Mouse (Mus musculus) testis, postnatal 14 days (tissue): Measurements from ENCODE around the gene Pnpla1.

Experiments
- DNase-seq: peaks from one replicate; pipeline ENCODE4 v3.0.0; 2021; ENCODE audit warnings: low spot score

The Pnpla1 gene

DNA sequence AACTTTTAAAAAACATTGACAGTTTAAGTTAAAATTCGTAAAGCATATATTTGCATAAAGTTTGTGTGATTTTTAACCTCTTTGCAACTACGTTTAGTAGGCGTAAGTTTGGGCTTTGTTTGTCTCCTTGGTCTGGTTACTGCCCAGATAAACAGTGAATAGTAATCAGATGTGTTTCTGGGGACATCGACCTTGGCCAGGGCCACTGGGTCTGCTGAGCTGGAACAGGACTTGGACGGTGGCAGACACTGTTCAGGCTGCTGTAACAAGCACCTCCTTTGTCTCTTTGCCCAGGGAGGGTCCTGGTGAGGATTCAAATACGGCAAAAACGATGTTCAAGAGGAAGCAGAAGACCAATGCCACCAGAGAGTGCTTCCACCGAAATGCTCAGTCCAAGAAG is 27.0 kb downstream of the Pnpla1 start:
- DNase-seq, result no peak

DNA sequence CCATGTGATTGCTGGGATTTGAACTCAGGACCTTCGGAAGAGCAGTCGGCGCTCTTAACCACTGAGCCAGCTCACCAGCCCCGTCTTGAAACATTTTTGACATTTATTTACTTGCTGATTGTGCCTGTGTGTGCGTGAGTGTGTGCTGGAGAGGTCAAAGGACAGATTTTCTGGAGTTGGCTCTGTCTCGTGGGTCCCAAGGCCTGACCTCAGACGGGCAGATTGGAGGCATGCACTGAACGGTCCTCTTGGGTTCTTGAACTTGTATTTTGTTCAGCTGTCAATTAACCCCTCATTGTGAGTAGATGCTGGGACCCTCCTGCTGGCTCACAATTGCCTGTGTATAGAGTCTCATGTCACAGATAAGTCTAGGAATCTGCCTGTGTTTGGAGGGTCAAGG is 28.1 kb downstream of the Pnpla1 start:
- no peak for DNase-seq

DNA sequence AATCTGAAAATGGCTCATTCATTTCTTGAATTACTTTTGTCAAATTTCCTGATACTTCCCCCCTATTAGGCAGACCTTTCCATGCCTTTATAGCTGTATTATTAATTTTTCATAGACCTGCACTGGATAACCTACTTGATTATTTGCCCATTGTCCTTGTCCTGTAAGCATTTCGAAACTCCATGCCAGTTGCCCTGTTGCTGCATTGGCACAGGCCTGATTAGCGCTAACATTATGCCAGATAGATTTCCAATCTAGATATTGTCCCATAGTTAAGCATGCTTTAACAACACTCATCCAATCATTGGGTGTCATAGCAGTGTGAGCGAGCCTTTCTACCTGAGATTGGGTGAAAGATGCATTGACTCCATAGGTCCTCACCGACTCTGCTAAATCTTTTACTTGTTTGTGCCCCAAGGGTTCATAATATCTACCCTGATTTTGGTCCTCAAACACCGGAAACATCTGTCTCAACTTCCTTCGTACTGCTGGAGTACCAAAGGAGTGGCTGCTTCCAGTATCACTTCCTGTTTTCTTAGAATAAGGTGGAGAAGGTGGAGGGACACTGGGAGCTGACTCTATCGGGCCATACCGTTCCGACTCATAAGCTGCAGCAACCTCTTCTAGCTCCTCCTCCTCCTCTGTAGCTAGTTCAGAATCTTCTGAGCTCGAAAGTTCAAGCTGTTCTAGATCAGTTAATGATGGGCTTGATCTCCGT is 36.0 kb downstream of the Pnpla1 start:
- no peak for DNase-seq

DNA sequence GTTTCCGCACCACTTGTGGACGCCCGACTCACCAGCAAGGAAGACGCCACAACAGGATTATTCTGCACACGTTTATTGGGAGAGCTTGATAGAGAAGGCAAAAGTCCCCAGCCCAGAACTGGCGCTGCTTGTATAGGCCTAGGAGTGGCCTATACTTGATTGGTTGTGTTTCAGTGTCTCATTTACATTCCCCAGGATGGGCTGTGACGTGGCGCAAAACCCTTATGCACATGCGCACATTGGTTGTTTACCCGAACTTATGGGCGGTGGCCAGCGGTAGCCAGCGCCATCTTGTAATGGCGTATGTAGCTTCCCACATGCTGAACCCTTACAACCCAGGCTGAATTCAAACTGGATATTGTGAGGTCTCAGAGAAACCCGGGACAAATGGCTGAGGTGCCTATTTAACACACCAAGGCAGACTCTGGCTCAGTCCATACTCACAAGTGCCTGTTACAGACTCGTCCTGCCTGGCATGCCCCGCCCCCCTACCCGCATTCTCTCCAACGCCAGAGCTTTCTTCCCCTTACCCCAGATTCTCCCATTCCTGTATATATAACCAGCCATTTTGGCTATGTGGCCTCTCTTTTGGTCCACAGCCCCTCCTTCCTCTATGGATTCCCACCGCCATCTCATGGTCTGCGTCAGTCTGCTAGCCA is 37.1 kb downstream of the Pnpla1 start:
- no peak for DNase-seq

DNA sequence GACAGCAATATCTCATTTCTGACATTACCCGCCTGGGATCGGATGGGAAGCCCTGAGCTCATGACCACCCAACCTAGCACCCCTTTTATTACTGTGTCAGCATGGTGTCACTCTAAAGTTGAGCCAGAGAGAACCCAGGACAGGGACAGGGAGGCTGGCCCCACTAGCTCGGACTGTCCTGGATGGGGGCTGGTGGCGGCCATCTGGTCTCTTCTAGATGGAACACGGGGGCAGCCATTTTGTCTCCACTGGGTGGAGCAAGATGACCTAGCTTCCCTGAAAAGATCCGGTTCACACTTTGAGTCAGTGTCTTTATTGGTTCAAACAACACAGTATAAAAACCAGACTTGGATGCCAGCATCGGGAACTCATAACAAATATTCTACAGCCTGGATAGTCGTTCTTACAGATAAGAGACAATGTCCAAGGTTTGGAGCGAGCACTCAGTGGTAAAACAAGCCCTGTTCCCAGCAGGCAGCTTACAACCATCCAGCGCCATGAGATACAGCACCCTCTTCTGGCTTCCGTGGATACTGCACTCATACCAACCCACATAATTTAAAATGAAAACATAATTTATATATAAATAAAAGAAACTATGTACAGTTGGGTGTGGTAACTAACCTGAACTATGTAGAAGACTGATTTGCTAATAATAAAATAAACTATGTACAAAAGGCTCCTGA is 38.0 kb downstream of the Pnpla1 start:
- no peak for DNase-seq

DNA sequence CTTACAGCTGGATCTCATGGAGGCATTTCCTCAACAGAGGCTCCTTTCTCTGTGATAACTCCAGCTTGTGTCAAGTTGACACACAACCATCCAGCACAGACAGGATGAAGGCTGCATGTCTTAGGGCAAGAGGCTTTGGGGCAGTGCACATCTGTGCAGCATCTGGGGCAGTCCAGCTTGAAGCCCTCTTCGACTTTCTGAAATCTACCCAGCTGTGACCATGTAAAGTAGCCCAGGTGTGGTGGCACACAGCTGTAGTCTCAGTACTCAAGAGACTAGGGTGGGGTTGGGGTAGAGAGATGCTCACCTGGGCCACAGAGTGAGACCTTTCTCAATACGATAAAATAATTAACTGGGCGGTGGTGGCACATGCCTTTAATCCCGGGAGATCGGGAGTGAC is 39.6 kb downstream of the Pnpla1 start:
- DNase-seq, result no peak

DNA sequence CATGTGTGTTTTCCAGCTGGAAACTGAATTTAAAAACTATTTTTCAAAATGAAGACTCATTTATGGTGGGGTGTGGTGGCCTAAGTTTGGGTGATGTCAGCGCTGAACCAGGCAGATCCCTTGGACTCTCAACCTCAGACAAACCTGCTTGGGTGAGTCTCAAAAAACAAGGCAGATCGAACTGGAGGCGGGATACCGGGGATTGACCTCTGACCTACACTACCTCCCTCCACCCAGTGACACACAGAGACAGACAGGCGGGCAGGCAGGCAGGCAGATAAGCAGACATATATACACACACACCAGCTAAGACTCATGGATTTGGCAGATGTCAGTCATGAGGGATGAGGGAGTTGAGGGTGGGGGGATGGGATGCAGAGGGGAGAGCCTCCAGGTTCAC is 40.0 kb downstream of the Pnpla1 start:
- no peak for DNase-seq

DNA sequence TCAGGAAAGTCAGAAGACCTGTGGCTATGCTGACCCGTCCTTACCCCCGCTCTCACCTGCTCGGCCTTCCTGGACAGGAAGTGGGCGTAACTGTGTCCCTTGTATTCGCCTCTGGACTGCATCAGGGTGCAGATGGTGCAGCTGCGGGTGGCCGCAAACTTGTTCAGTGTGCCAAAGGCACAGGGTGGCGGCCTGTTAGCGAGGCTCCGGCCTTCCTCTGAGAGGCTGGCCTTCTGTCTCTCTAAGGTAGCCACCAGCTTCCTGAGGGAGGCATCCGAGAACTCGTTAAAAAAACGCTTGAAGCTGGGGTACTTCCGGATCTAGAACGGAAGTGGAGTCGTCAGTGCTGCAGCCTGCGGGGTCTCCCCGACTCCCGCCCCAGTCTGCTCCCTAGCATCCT is 41.2 kb downstream of the Pnpla1 start:
- DNase-seq, result no peak

DNA sequence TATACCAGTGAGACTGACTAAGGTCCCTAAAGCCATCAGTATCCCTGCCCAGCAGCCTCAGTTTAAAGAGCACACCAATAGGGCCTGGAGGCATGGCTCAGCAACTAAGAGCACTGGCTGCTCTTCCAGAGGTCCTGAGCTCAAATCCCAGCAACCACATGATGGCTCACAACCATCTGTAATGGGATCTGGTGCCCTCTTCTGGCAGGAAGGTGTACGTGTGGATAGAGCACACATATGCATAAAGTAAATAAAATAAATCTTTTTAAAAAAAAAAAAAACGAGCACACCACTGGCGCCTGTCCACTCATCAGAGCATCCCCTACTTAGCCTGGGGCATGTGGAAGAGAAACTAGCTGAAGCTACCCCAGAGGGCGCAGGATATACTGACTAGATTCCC is 43.3 kb downstream of the Pnpla1 start:
- DNase-seq, result no peak

DNA sequence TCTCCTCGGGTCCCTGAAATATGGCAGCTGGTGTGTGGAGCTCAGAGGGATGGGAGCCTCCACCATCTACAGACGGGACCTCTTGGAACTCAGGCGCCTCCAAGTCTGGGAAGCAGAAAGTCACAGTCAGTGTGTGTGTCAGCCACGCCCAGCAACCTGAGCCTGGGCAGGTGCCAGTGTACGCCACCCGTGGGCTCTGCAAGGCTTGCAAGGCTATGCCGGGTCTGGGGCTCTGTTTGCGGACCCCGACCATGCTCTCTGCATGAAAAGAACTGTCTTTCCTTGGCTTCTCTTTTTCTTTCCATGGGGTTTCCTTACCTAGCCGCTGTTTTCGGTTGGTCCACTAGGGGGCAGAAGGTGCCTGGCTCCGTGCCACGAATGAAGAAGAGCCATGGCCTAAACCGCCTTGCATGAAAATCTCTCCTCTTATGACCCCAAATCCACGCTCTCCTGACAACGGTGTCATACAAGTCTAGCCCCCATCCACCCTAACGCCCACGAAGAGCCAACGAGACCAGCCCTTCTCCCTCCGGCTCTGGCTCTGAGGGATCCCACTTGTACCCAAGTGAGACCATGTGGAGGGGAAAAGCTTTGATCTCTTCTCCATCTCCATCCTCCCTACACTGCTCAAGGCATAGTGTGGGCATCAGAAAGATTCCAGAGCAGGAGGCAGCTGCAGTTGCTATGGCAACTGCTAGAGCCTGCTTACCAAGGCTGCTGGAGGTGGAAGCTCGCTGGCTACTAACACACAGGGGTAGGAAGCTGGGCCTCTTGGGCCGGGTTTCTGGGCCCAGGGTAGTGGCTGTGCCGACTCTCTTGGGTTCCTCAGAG is 46.5 kb downstream of the Pnpla1 start:
- DNase-seq, result peak; percentile 50

DNA sequence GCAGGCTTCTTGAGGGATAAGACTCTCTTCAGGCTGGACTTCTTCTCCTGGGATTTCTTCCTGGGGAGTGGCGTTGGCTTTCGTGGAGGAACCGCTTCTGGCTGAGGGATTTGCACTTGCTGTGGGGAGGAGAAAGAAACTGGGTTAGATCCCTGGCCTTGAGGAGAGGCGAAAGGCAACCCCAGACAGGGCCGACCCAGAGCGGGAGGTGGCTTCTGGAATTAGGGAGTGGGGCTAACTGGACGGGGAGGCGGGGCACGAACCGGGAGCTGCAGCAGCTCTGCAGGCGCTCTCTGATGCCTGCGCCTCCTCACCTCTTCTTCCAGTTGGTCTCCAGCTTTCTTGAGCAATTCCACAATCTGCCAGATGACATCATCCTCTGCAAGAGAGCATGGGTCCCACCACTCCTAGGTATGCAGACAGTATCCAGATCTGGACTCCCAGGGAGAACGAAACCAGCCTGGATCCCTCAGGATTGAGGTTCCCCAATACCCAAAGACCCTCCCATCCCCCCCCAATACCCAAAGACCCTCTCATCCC is 47.2 kb downstream of the Pnpla1 start:
- no peak for DNase-seq

DNA sequence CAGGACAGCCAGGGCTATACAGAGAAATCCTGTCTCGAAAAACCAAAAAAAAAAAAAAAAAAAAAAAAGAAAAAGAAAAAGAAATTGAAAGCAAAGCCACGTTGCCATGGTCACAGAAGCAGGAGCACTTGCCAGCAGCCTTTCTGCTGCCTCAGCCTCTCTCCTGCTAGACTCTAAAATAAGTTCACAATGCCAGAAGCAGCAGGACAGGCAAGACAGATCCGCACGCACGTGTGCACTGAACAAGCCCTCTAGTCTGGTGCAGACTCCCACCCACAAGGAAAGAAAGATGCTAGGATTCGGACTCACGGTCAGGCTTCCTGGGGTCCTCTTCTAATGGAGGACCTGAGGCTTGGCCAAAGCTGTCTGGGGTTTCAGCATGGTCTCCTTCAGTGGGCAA is 49.7 kb downstream of the Pnpla1 start:
- no peak for DNase-seq

DNA sequence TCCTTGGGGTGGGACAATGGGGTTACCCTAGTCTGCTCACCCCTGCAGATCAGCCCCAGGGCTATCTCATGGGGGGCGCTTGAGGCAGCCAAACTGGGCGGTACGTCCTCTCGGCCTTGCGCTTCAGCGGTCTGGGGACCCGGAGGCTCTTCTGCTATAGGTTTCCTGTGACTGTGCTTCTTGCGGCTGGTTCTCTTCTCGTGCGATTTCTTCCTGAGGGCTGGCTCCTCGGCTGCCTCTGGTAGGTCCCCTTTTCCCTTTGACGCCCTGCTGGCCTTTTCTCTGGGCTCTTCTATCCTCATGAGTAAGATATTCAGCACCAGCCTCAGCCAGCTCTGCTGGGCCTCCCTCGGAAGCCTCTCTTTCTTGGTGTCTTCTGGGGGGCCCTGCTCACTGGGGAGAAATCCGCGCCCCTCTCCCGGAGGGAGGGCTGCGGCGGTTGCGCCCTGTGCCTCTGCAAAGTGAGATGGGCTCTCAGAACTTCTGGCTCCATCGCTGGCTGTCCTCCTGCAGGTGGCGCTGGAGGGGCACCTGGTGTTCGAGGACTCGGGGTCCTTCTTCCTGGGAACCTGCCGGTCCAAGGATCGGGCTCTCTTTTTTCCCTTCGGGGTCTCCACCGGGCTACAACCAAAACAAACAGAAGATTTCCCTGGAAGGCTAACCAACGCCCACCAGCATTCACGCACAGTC is 51.2 kb downstream of the Pnpla1 start:
- peak; percentile 73 for DNase-seq

DNA sequence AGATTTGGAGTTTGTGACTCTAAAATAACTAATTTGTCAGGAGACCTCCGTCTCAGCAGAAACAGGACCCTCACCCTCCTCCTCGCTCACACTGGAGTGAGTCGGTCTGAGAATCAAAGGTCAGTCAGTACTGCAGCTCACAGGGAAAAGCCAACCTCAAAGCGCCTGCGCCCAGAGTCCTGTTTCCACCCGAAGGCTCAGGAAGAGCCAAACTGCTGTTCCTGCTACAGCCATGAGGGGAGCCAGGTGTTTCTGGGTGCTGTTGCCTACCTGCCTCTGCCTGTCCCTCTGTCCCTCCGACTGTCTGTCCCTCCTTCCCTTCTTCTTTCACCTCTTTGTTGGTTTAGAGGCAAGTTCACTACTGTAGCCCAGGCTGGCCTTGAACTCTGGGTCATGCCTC is 51.9 kb downstream of the Pnpla1 start:
- DNase-seq, result no peak

DNA sequence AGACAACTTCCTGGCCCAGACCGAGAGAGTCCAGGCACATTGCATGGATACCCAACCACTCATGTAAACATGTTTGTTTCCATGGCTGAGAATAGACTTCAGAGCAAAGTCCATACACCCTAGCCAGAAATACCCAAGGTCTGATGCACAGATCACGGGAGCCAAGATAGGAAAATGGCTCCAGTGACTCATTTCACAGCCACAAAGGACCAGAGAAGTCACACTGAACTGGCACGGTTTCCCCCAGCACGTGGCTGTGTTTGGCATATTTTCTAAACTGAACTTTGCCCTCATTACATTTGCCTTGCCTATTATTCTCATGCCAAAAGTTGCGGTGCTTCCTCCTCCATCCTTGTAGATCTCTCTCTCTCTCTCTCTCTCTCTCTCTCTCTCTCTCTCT is 55.0 kb downstream of the Pnpla1 start:
- DNase-seq, result no peak

DNA sequence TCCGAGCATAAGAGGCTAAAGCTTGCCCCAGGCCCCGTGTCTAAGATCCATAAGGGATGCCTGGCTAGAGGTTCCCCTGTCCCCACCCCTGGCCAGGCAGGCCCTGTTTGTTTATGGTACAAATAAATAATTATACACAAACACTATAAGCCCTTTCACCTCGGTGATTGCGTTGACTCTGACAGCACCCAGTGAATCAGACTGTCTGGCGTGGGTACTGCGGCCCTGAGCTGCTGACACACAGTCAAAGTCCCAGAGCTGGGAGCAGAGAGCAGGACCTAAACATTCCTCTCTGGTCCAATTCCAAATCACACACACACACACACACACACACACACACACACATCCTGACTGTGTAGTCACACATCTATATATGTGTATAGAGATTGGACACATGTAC is 55.7 kb downstream of the Pnpla1 start:
- no peak for DNase-seq

DNA sequence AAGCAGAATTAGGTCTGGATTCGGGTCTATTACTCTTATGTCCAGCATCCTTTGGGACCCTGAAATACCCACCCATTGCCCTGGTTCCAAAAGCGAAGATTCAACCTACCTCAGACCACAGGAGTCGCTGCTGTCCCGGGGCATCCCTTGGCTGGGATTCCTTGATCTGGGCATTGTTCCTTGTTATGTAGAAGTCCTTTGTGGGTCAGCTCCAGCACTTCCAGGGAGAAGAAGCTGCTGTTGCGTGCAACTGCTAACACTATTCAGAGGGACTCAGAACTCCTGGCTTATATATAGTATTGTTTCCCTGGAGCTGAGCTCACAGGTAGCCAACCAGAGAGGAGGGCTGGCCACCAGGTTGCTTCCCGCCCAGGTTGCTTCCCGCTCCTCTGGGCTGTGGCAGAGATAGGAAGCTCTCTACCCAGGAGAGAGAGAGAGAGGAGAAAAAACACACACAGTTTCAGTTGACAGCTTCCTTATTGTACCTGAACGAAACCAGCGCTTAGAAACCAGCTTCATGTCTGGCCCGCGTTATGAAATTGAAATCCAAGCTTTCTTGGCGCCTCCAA is 56.9 kb downstream of the Pnpla1 start, which contains the start of gene 4930539E08Rik:
TSS of gene 4930539E08Rik (minus strand) at position 265 of the 569 bp plus-strand sequence.
- no peak for DNase-seq

DNA sequence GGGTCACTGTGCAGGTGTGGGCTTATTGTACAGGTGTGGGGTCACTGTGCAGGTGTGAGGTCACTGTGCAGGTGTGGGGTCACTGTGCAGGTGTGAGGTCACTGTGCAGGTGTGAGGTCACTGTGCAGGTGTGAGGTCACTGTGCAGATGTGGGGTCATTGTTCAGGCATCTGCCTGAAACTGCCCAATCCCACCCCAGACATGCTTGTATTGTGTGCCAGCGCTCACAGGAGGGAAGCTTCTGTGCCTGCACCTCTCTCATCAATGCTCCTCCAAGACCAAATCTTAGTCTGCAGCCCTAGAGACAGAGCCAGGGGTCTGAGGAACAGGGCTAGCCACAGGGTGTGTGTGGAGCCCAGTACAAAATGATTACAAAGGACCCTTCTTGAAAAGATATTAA is 58.3 kb downstream of the Pnpla1 start:
- no peak for DNase-seq

DNA sequence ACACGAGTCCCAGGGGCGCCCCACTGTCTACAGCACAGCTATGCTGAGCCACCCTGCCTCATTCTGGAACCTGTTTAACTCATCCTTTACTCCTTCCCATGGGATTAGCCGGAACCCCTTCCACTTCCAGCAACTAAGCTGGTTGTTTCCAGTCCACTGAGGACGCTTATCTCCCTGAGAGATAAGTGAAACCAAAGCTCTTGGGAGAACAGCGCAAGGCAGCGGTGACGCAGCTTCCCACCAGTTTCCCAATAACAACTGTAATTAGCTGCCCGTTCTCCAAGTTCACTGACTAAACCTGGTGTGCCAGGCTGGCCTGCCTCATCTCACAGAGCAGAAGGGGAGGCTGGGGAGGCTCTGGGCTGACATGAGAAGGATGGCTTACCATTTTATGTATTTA is 62.9 kb downstream of the Pnpla1 start:
- no peak for DNase-seq

DNA sequence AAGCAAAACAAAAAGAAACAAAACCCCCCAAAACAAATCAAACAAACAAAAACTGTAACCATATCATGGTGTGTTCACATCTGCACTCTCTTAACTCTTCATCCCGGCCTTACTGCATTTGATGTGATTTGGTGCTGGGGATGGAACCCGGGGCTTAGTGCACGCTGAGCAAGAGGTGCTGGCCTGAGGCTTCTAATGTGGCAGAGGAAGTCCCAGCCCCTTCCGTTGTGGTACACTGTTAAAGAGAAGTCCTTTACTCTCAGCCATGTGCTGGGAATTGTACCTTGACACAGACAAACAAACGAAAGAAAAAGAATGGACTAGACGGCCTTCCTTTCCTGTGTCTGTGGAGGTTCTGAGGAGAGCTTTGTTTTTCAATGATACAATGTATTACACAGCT is 63.9 kb downstream of the Pnpla1 start:
- DNase-seq, result no peak

DNA sequence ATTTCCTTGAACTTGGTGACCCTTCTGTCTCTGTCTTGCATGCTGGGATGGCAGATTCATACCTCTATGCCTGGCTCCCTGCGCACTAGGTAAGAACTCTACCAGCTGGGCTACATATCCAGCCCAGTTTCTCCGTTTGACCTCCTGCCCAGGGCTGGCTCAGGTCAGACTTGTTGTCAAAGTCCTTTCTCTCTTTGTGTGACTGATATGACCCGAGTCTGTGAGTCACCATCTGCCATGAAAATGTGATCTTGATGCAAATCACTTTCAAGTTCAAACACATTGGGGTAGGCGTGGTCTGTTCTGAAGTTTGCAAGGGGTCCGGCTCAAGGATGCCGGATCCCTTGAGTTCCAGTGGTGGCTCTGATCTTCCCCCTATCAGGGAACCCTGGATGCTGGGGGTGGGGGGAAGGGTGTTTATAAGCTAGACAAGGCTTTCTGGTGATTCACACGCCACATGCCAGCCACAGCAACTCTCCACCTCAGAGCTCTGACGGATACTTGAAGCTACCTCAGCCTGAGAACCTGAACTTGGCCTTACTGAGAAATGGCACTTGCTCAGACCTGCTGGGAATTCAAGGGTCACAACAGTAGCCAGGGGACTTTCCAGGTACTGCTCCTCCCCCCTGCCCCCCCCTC is 66.9 kb downstream of the Pnpla1 start:
- no peak for DNase-seq
